Mouse (Mus musculus): Measurements from ENCODE around the gene Plin4.

GRCm38 (mm10) chr17:56111021-56111420, 1.4 kb upstream of the Plin4 start:
- no peak for TF ChIP-seq CTCF (IDR thresholded peaks at IDR 0.05; ENCODE audit: control insufficient read depth, insufficient read depth, low read length)
- no peak for TF ChIP-seq POLR2A (IDR thresholded peaks at IDR 0.05; ENCODE audit: borderline replicate concordance, control insufficient read depth, low read depth, low read length)

Data from bone marrow, adult 2 months (tissue).